Mouse (Mus musculus) intestine, embryonic 15.5 days (tissue): ENCODE results near the gene Kctd12. TPM values are rescaled to one million over a fixed set of nuclear protein-coding genes. Genes with fewer than 3 reads are reported as not detected.

Experiments used
- ATAC-seq: fragments of 200-750 bp; cut with Nextera tagmentation; 2 replicates; pipeline ENCODE4 v1.8.0; 2017; ENCODE audit warnings: moderate TSS enrichment, moderate library complexity
- H3K27ac ChIP-seq: fragments of 300-500 bp; sonication (generic); 2 replicates; pipeline ENCODE4 v1.5.1; 2015; ENCODE audit warnings: mild to moderate bottlenecking, inconsistent platforms
- H3K27me3 ChIP-seq: fragments of 300-500 bp; sonication (generic); replicated peaks from 2 replicates; pipeline ENCODE4 v1.6.1; 2015; ENCODE audit warnings: inconsistent platforms
- H3K36me3 ChIP-seq: fragments of 300-500 bp; sonication (generic); 2 replicates; pipeline ENCODE4 v1.6.1; 2015; ENCODE audit warnings: inconsistent platforms
- H3K4me1 ChIP-seq: fragments of 300-500 bp; sonication (generic); replicated peaks from 2 replicates; pipeline ENCODE4 v1.6.1; 2015; ENCODE audit warnings: inconsistent platforms
- H3K4me2 ChIP-seq: fragments of 300-500 bp; sonication (generic); replicated peaks from 2 replicates; pipeline ENCODE4 v1.6.1; 2015; ENCODE audit warnings: mild to moderate bottlenecking, inconsistent platforms
- H3K4me3 ChIP-seq: fragments of 300-500 bp; sonication (generic); replicated peaks from 2 replicates; pipeline ENCODE4 v1.5.1; 2015; ENCODE audit warnings: inconsistent platforms
- H3K9ac ChIP-seq: fragments of 300-500 bp; sonication (generic); 2 replicates; pipeline ENCODE4 v1.6.1; 2015; ENCODE audit warnings: inconsistent platforms
- H3K9me3 ChIP-seq: fragments of 300-500 bp; sonication (generic); 2 replicates; pipeline ENCODE4 v1.6.1; 2016; ENCODE audit warnings: inconsistent platforms
- WGBS: fragments of 180-500 bp; shearing (Covaris S2); methylation state at CpG from one replicate; pipeline ENCODE4 v1.1.7; 2015; 5-methylcytosine and 5-hydroxymethylcytosine counted together
- polyA plus RNA-seq: library from polyadenylated mRNA; unstranded; fragments of >200 nt; fragmentation: Nextera tagmentation; extraction: Ambion mirVana; gene quantifications from 2 replicates; pipeline ENCODE4 v1.2.1, GENCODE M21; 2015

The Kctd12 gene
- polyA plus RNA-seq, 1 experiment from 2014 or later, result 11.9 TPM

GRCm38 (mm10) chr14:102947796-102948195, 34.6 kb downstream of the Kctd12 start:
- Histone ChIP-seq H3K27me3 (no peaks in the 10 kb centered on the region), H3K4me1 (no peaks in the 10 kb centered on the region), H3K27ac (no peak overlapping the region), H3K9ac (no peak overlapping the region), H3K4me2 (no peak overlapping the region), H3K4me3 (no peak overlapping the region), H3K36me3 (no peaks in the 10 kb centered on the region), H3K9me3 (no peaks in the 10 kb centered on the region)
- no peak for ATAC-seq
- 79% methylated on average over 2 of the region's 2 CpGs for WGBS

- ATAC-seq, result no peak
- Histone ChIP-seq H3K36me3 (no peaks in the 10 kb centered on the region), H3K4me1 (no peaks in the 10 kb centered on the region), H3K27me3 (no peaks in the 10 kb centered on the region), H3K27ac (no peak overlapping the region), H3K9me3 (no peaks in the 10 kb centered on the region), H3K4me3 (no peak overlapping the region), H3K4me2 (no peak overlapping the region), H3K9ac (no peak overlapping the region)
- 68% methylated on average over 2 of the region's 2 CpGs for WGBS
Measured at GRCm38 (mm10) chr14:102942222-102942843, 40.1 kb downstream of the Kctd12 start.

- no peaks in the 10 kb centered on the region for H3K4me1 ChIP-seq
- no peak overlapping the region for H3K4me3 ChIP-seq
- no peak for ATAC-seq
- no peaks in the 10 kb centered on the region for H3K9me3 ChIP-seq
- H3K36me3 ChIP-seq, result no peaks in the 10 kb centered on the region
- no peak overlapping the region for H3K4me2 ChIP-seq
- no peaks in the 10 kb centered on the region for H3K27me3 ChIP-seq
- no peak overlapping the region for H3K27ac ChIP-seq
- WGBS, result 78% methylated on average over 2 of the region's 2 CpGs
- H3K9ac ChIP-seq, result no peak overlapping the region
Measured at GRCm38 (mm10) chr14:102934878-102935277, 47.6 kb downstream of the Kctd12 start.

GRCm38 (mm10) chr14:102930933-102931332, 51.5 kb downstream of the Kctd12 start:
- 39% methylated on average over 1 of the region's 1 CpGs for WGBS
- no peaks in the 10 kb centered on the region for H3K36me3 ChIP-seq
- H3K9ac ChIP-seq, result no peak overlapping the region

GRCm38 (mm10) chr14:102929545-102929944, 52.9 kb downstream of the Kctd12 start:
- 50% methylated on average over 3 of the region's 3 CpGs for WGBS
- Histone ChIP-seq H3K9ac (no peak overlapping the region), H3K27me3 (no peaks in the 10 kb centered on the region), H3K36me3 (no peaks in the 10 kb centered on the region), H3K4me1 (no peaks in the 10 kb centered on the region), H3K4me3 (no peak overlapping the region), H3K4me2 (no peak overlapping the region), H3K9me3 (no peaks in the 10 kb centered on the region), H3K27ac (no peak overlapping the region)
- no peak for ATAC-seq

More at GRCm38 (mm10) chr14:102930933-102931332, 51.5 kb downstream of the Kctd12 start:
- no peaks in the 10 kb centered on the region for H3K27me3 ChIP-seq
- H3K4me3 ChIP-seq, result no peak overlapping the region
- no peaks in the 10 kb centered on the region for H3K9me3 ChIP-seq
- ATAC-seq, result no peak
- no peak overlapping the region for H3K4me2 ChIP-seq
- no peaks in the 10 kb centered on the region for H3K4me1 ChIP-seq
- no peak overlapping the region for H3K27ac ChIP-seq

- Histone ChIP-seq H3K36me3 (no peaks in the 10 kb centered on the region), H3K9me3 (no peaks in the 10 kb centered on the region), H3K4me1 (no peaks in the 10 kb centered on the region), H3K9ac (no peak overlapping the region), H3K4me2 (no peak overlapping the region), H3K27ac (no peak overlapping the region), H3K4me3 (no peak overlapping the region), H3K27me3 (no peaks in the 10 kb centered on the region)
- 81% methylated on average over 5 of the region's 5 CpGs for WGBS
- ATAC-seq, result no peak
Measured at GRCm38 (mm10) chr14:102927847-102928466, 54.5 kb downstream of the Kctd12 start.

Other genes starting within 250 kb of the Kctd12 start
- gene Acod1, start 64.3 kb upstream of the Kctd12 start, polyA plus RNA-seq, result 0.06 and 0.08 TPM in 2 replicates
- 29.0 and 29.6 TPM in 2 replicates for gene Cln5, start 87.6 kb upstream of the Kctd12 start, polyA plus RNA-seq
- gene Fbxl3, start 116.9 kb upstream of the Kctd12 start, polyA plus RNA-seq, result 22.4 and 23.0 TPM in 2 replicates